Mouse (Mus musculus): Measurements from ENCODE around the gene Marc2.

DNA sequence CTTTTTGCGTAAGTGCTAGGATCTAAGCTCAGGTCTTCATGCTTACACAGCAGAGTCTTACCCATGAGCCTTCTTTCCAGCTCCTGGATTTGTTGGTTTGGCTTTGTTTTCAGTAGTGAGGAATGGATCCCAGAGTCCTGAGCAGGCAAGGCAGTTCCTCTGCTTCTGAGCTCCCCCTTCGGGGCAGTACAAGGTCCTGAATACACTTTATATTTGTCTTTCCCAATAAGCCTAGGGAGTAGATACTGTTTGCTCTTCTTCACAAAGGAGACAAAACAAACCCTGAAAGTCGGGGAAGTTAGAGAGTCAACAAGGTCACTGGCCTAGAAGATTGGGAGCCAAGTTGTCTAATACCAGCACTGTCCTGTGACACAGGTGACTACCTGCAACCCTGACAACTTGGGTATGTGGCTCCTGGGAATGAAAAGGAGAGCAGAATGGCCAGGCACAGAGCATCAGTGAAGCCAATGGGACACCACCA lies 21.4 kb upstream of the Marc2 start:
- TF ChIP-seq MAX (IDR thresholded peaks at IDR 0.05) (no peak), MYOG (IDR thresholded peaks at IDR 0.05; ENCODE audit: control insufficient read depth, extremely low read depth, insufficient read length) (no peak), CTCF (IDR thresholded peaks at IDR 0.05; ENCODE audit: control insufficient read depth, insufficient read depth, insufficient read length) (no peak), USF1 (IDR thresholded peaks at IDR 0.05; ENCODE audit: low read depth) (no peak), MYOD1 (IDR thresholded peaks at IDR 0.05; ENCODE audit: control insufficient read depth, insufficient read length, low read depth) (no peak), FOSL1 (IDR thresholded peaks at IDR 0.05; ENCODE audit: insufficient read depth, low read length, poor library complexity, severe bottlenecking) (no peak)

Measured in C2C12 (cell line).